Mouse (Mus musculus) ES-CJ7 (cell line): Measurements from ENCODE around the gene Top1.
"Not testable (repeated sequence)": the region's sequence is repeated elsewhere in the genome, so short reads cannot be mapped to it uniquely, and the experiment has no call there.

Experiments used
- DNase-seq: peaks from one replicate; pipeline ENCODE4 v3.0.0; 2011; ENCODE audit warnings: low read depth, low spot score

Gene Top1

GRCm38 (mm10) chr2:160630872-160631597 lies 14.7 kb upstream of the Top1 start:
- no peak for DNase-seq

GRCm38 (mm10) chr2:160639911-160640717 lies 5.6 kb upstream of the Top1 start:
- DNase-seq, result no peak

- no peak for DNase-seq
Observed at GRCm38 (mm10) chr2:160641176-160641575, 4.5 kb upstream of the Top1 start.

GRCm38 (mm10) chr2:160646144-160646844 lies 606 bp downstream of the Top1 start:
- DNase-seq, result peak; percentile 14

- no peak for DNase-seq
Observed at GRCm38 (mm10) chr2:160646845-160647178, 1.1 kb downstream of the Top1 start.

- DNase-seq, result no peak
Observed at GRCm38 (mm10) chr2:160648097-160648496, 2.4 kb downstream of the Top1 start.

GRCm38 (mm10) chr2:160649072-160649471 lies 3.4 kb downstream of the Top1 start:
- no peak for DNase-seq

- no peak for DNase-seq
Observed at GRCm38 (mm10) chr2:160651165-160651564, 5.5 kb downstream of the Top1 start.

GRCm38 (mm10) chr2:160653218-160653617 lies 7.5 kb downstream of the Top1 start:
- no peak for DNase-seq

- no peak for DNase-seq
Observed at GRCm38 (mm10) chr2:160655561-160655960, 9.9 kb downstream of the Top1 start.

- DNase-seq, result peak; percentile 97
Observed at GRCm38 (mm10) chr2:160656234-160656633, 10.5 kb downstream of the Top1 start.

- peak; percentile 49 for DNase-seq
Observed at GRCm38 (mm10) chr2:160657801-160658442, 12.2 kb downstream of the Top1 start.

GRCm38 (mm10) chr2:160658811-160659210 lies 13.1 kb downstream of the Top1 start:
- no peak for DNase-seq

GRCm38 (mm10) chr2:160664421-160664820 lies 18.7 kb downstream of the Top1 start:
- DNase-seq, result no peak

- not testable (repeated sequence) for DNase-seq
Observed at GRCm38 (mm10) chr2:160664986-160665385, 19.3 kb downstream of the Top1 start.

- no peak for DNase-seq
Observed at GRCm38 (mm10) chr2:160667259-160667658, 21.6 kb downstream of the Top1 start.

- DNase-seq, result peak; percentile 4
Observed at GRCm38 (mm10) chr2:160700271-160700670, 54.6 kb downstream of the Top1 start.

- no peak for DNase-seq
Observed at GRCm38 (mm10) chr2:160701603-160702002, 55.9 kb downstream of the Top1 start.

- no peak for DNase-seq
Observed at GRCm38 (mm10) chr2:160702824-160703223, 57.1 kb downstream of the Top1 start.

GRCm38 (mm10) chr2:160707673-160708072 lies 62.0 kb downstream of the Top1 start:
- no peak for DNase-seq

GRCm38 (mm10) chr2:160715463-160716030 lies 69.9 kb downstream of the Top1 start:
- DNase-seq, result no peak

- DNase-seq, result peak; percentile 67
Observed at GRCm38 (mm10) chr2:160717269-160717668, 71.6 kb downstream of the Top1 start.
